Mouse (Mus musculus): ENCODE measurements at regions not wholly inside any gene's neighbourhood (a gene's known extent, or its start where the extent isn't known, plus 50 kb on each side); places are given as distances from the start of the nearest gene placed in this dataset.

DNA sequence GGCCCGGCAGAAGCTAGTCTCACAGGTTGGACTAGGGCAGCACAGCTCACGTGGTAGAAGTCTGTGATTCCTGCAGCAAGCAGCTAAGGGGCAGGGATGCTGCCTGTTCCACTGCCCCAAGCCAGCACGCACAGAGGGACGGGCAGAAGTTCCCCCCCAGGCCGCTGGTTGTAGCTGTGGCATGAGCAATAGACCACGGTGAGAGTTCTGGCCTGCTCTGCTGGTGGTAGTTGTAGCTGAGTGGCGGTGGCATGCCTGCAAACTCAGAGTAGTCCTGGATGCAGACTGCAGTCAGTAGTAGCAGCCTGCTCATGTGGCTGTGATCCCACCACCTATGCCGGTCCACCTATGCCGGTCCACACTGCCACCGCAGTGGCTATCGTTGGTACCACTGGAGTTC is 71.5 kb upstream of the Rpl39l start:
- in situ Hi-C loops (cut with MboI; ENCODE audit: unreplicated experiment in 2 of 2) = no loop called here

DNA sequence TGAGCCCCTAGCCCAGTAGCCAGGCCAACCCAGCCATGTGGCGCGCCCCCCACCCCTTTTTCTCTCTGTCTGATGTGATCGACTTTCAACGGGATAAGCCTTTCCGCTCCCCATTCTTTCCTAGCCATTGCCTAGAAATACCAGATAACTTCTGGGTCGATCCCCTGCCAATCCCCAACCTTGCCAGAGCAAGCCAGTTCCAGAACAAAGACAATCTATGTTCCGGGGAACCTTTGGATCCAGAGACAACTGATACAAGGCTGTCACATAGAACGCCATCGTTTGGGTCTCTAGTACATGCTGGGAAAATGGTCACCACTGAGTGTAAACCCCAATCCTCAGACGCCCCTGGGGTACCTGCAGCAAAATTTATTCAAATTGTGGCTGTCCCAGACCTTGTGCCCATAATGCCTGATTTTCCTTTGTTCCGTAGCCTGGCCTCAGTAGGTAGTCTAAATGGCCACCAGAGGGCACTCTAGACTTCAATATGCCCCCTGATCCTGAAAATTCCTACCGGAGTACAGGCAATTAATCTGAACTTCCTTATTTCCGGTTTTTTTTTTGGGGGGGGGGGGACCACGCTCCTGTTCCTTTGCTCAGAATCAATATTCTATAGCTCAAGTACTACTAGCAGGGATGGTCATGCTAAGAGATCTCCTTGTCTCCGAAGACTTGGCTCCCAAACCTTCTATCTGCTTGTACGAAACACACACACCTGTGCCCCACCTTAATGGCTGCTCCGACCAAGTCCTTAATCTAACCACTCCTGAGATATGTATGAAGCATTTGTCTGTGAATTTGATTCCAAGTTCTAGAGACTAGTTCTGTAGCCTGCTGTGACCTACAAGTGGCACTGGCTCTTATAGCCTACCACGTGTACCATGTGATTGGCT is 81.3 kb upstream of the Rpl39l start:
- in situ Hi-C loops (cut with MboI; ENCODE audit: unreplicated experiment in 2 of 2) = no loop called here

DNA sequence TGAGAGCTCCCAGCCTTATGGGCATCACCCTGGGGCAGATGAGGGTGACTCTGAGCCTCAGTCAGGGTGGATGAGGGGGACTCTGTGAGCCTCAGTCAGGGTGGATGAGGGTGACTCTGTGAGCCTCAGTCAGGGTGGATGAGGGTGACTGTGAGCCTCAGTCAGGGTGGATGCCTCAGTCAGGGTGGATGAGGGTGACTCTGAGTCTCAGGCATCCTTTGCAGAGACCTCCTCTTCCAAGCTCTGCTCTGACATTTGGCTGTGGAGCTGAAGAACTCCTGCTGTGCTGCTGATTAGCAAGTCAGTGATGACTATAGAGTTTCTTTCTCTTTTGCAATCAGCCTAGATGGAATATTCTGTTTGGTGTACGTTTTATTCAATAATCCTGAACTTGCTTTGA is 83.7 kb upstream of the Rpl39l start:
- in situ Hi-C loops (cut with MboI; ENCODE audit: unreplicated experiment in 2 of 2) = no loop called here

DNA sequence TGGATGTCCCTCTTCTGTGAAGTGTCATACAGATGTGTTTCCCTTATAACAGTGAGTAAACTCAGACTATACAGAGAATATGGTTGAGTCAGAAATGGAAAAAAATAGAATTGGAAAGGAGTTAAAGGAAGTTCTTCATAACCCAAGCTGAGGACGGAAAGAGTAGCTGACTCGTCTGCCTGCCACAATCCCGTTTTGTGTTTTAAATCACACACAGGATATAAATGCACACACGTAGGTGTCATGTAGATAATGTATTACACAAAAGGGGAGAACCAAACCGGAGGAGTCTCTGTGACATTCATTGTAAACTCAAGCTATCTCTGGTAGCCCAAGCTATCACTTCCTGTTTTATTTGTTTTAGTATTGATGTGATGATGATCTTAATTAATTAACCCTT is 84.6 kb upstream of the Rpl39l start:
- in situ Hi-C loops (cut with MboI; ENCODE audit: unreplicated experiment in 2 of 2) = no loop called here

DNA sequence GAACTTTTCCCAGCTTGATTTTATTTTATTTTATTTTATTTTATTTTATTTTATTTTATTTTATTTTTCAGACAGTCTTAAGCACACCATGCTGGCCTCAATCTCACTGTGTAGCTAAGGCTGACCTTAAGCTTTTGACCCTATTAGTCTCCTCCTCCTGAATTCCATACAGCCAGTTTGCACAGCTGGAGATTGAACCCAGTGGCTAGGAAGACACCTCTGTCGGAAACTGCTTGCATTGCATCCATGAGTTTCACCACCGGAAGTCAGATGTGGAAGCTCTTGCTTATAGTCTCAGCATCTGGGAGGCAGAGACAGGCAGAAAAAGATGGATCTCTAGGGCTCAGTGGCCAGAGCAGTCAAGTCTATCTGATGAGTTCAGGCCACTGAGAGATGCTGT is 86.4 kb upstream of the Grin2a start:
- in situ Hi-C loops (cut with MboI; ENCODE audit: unreplicated experiment in 2 of 2) = no loop called here

DNA sequence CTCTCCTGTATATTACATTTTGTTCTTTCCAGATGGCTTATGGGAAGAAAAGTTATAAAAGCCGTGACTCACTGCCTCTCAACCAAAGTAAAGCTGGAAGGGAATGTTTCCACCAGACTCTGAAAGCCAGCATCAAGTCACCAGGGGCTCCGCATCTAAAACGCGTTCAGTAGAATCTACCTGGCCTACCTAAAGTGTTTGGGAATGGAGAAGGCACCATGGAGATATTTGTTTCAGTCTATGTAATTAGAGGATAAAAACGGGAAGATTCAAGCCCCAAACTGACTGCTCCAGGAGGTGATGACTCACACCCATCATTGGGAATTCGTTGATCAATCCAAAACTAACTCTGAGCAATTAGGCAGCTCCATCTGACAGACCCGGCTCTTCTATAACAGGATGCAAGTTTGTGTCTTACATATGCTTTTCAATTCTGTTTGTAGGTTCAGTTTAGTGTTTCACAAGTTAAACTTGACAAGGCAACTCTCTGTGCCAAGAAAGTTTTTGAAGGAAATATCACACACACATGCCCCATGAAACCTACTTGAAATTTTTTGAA is 84.8 kb upstream of the Grin2a start:
- in situ Hi-C loops (cut with MboI; ENCODE audit: unreplicated experiment in 2 of 2) = no loop called here

DNA sequence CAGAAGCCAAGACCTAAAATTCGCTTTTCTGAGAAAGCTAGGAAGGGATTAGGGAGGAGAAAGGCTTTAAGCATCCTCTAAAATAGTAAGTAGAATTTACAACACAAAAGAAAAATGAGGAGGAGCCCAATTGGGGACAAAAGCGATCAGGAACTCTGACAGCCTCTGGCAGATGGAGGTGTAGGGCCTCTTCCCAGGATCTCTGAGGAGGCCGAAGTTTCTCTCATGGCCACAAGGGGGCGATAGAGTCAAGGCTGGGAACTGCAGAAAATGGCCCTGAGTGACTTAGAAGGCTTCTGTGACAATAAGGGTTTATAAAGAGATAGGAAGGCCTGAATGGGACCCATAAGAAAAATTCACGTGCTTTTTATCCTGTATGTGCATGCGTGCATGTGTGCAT is 77.8 kb upstream of the Grin2a start:
- in situ Hi-C loops (cut with MboI; ENCODE audit: unreplicated experiment in 2 of 2) = loop anchor here in 1 of 2 experiments (10.0 kb wide), 1 partner anchor 452 kb away; no protein-coding TSS in a partner anchor

DNA sequence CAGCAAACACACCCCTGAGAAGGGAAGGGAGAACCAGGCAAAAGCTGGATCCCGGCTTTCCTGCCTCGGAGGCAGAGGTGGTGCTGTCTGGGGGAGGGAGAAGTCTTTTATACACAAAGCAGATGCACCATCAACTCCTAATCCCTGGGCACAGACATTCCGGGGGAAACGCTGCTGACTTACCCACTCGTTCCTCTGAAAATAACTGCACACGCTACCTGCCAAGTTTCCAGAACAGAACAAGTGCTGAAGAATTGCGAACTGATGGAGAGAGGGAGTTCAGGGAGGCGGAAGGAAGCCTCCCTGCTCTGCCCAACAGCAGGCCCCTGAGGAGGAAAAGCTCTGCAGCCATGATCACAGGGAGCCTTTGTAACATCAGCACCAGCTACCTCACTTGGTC is 68.1 kb upstream of the Grin2a start:
- in situ Hi-C loops (cut with MboI; ENCODE audit: unreplicated experiment in 2 of 2) = no loop called here

DNA sequence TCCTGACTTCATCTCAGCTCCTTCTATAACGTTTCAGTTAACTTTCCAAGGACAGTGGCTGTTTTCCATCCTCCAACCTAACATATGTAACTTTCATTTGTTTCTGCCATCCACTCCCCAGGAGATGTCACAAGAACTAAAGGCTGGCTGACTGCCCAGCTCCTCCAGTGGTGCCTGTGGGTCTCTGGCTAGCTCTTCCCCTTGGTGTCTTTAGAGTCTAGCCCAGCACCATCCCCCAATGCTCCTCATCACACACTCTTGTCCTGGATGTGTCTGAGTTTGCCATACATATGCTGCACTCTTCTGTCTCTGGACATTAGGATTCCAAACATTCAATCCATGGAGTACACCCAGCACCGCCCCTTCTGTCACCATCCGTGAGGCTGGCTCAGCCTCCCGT is 62.7 kb upstream of the Grin2a start:
- in situ Hi-C loops (cut with MboI; ENCODE audit: unreplicated experiment in 2 of 2) = no loop called here

Data from v-Abl transformed pro-B cells (cell line).